8 mouse cellular contexts compared by ENCODE assay signal in genomic region chr9:108451519-108452160, GRCm38 (mm10). TPM values are rescaled to one million over a fixed set of nuclear protein-coding genes. Genes with fewer than 3 reads are reported as not detected.
DNase-seq lines count a peak whose midpoint lies in the region; ATAC-seq and TF ChIP-seq lines count a peak whose summit lies in the region.

No protein-coding gene starts in this region.

- H3K36me3 ChIP-seq in kidney, embryonic 14.5 days (ENCODE audit: control insufficient read depth, insufficient read depth, low read length), result peaks cover 6% of the 10 kb centered on the region
- H3K36me3 ChIP-seq in hindbrain, postnatal 0 days (ENCODE audit: insufficient read depth, low read length), result peaks cover 5% of the 10 kb centered on the region; the same call in 1 of the 2 replicates
- peaks cover 13% of the 10 kb centered on the region; the same call in 1 of the 2 replicates for H3K36me3 ChIP-seq in neural tube, embryonic 12.5 days

- no peak for TF ChIP-seq CTCF in hindbrain, postnatal 0 days (IDR thresholded peaks at IDR 0.05; ENCODE audit: low read depth)

- peak overlapping the region; percentile 47; the same call in 1 of the 2 replicates for H3K27ac ChIP-seq in kidney, embryonic 14.5 days (ENCODE audit: low read depth, low read length)
- H3K27ac ChIP-seq in hindbrain, postnatal 0 days, result peak overlapping the region; percentile 74
- H3K27ac ChIP-seq in neural tube, embryonic 12.5 days, result 0 out of 2 replicates have a peak overlapping the region, but pooled peaks have one; percentile 4

- H3K4me2 ChIP-seq in kidney, embryonic 14.5 days (replicated peaks; ENCODE audit: low read depth, low read length), result peak overlapping the region; percentile 87
- H3K4me2 ChIP-seq in hindbrain, postnatal 0 days (ENCODE audit: low read depth, low read length), result peak overlapping the region; percentile 79
- H3K4me2 ChIP-seq in neural tube, embryonic 12.5 days (replicated peaks), result peak overlapping the region; percentile 74

- no peaks in the 10 kb centered on the region for H3K9me3 ChIP-seq in kidney, embryonic 14.5 days (ENCODE audit: control insufficient read depth, low read length)
- H3K9me3 ChIP-seq in hindbrain, postnatal 0 days (ENCODE audit: low read length), result no peaks in the 10 kb centered on the region
- H3K9me3 ChIP-seq in neural tube, embryonic 12.5 days, result no peaks in the 10 kb centered on the region

- no peaks in the 10 kb centered on the region for H3K27me3 ChIP-seq in kidney, embryonic 14.5 days (ENCODE audit: control insufficient read depth, insufficient read depth, low read length)
- H3K27me3 ChIP-seq in hindbrain, postnatal 0 days (ENCODE audit: insufficient read depth, low read length), result no peaks in the 10 kb centered on the region
- no peaks in the 10 kb centered on the region for H3K27me3 ChIP-seq in neural tube, embryonic 12.5 days (replicated peaks)

- no peak for ATAC-seq in kidney, embryonic 14.5 days (ENCODE audit: low FRiP score, low TSS enrichment)
- ATAC-seq in hindbrain, postnatal 0 days, result no peak
- ATAC-seq in neural tube, embryonic 12.5 days (ENCODE audit: low FRiP score, low read depth), result no peak

- WGBS in kidney, embryonic 14.5 days, result 49% methylated on average over 6 of the region's 6 CpGs
- 47% methylated on average over 6 of the region's 6 CpGs for WGBS in hindbrain, postnatal 0 days
- WGBS in neural tube, embryonic 12.5 days, result 57% methylated on average over 6 of the region's 6 CpGs

- DNase-seq in kidney, adult 8-10 months, result no peak
- peak; percentile 29 for DNase-seq in c-Kit-negative CD71-positive TER-119-positive erythroid progenitor cells, embryonic 14.5 days (ENCODE audit: low read depth, low spot score)
- peak; percentile 7 for DNase-seq in hindbrain, postnatal 0 days (ENCODE audit: low spot score)
- DNase-seq in cerebellum, postnatal 25 days, result no peak
- DNase-seq in kidney, adult 9 months, result no peak
- DNase-seq in right cerebral cortex, postnatal 4 days, result no peak

- peak overlapping the region; percentile 62 for H3K4me3 ChIP-seq in kidney, embryonic 14.5 days (ENCODE audit: low read length)
- H3K4me3 ChIP-seq in hindbrain, postnatal 0 days (ENCODE audit: low read length), result peak overlapping the region; percentile 56
- H3K4me3 ChIP-seq in neural tube, embryonic 12.5 days, result peak overlapping the region; percentile 49

- peaks cover 20% of the 10 kb centered on the region; the same call in 1 of the 2 replicates for H3K4me1 ChIP-seq in kidney, embryonic 14.5 days (ENCODE audit: control insufficient read depth, insufficient read depth, low read length)
- peaks cover 27% of the 10 kb centered on the region for H3K4me1 ChIP-seq in hindbrain, postnatal 0 days (ENCODE audit: insufficient read depth, low read length)
- peaks cover 42% of the 10 kb centered on the region for H3K4me1 ChIP-seq in neural tube, embryonic 12.5 days

- peak overlapping the region; percentile 70 for H3K9ac ChIP-seq in kidney, embryonic 14.5 days (ENCODE audit: low read depth, low read length)
- H3K9ac ChIP-seq in hindbrain, postnatal 0 days (replicated peaks; ENCODE audit: low read length), result peak overlapping the region; percentile 66
- peak overlapping the region; percentile 60 for H3K9ac ChIP-seq in neural tube, embryonic 12.5 days

RNA-seq across cellular contexts. Expression of gene Ccdc71, which starts 8.7 kb away (rescaled TPM):
- polyA plus RNA-seq in kidney, embryonic 14.5 days (2014; fragmentation: Nextera tagmentation; extraction: Ambion mirVana), result 50.7 and 54.7 TPM in 2 replicates
- total RNA-seq in hindbrain, postnatal 0 days (2014; rRNA removed), result 32.9 and 37.2 TPM in 2 replicates
- 46.9 and 55.9 TPM in 2 replicates for polyA plus RNA-seq in hindbrain, postnatal 0 days (2015; fragmentation: Nextera tagmentation; extraction: Ambion mirVana)
- polyA plus RNA-seq in neural tube, embryonic 12.5 days (2016; fragmentation: Nextera tagmentation; extraction: Ambion mirVana), result 44.8 and 49.4 TPM in 2 replicates

RNA-seq across cellular contexts. Expression of gene Klhdc8b, which starts 9.7 kb away (rescaled TPM):
- polyA plus RNA-seq in kidney, embryonic 14.5 days (2014; fragmentation: Nextera tagmentation; extraction: Ambion mirVana), result 21.6 and 22.9 TPM in 2 replicates
- 62.6 and 72.8 TPM in 2 replicates for total RNA-seq in hindbrain, postnatal 0 days (2014; rRNA removed)
- polyA plus RNA-seq in hindbrain, postnatal 0 days (2015; fragmentation: Nextera tagmentation; extraction: Ambion mirVana), result 44.9 and 46.5 TPM in 2 replicates
- polyA plus RNA-seq in neural tube, embryonic 12.5 days (2016; fragmentation: Nextera tagmentation; extraction: Ambion mirVana), result 51.1 and 63.4 TPM in 2 replicates

RNA-seq across cellular contexts. Expression of gene BC048562, which starts 15.4 kb away (rescaled TPM):
- not detected in 2 replicates for polyA plus RNA-seq in kidney, embryonic 14.5 days (2014; fragmentation: Nextera tagmentation; extraction: Ambion mirVana)
- total RNA-seq in hindbrain, postnatal 0 days (2014; rRNA removed), result not detected in 2 replicates
- not detected in 2 replicates for polyA plus RNA-seq in hindbrain, postnatal 0 days (2015; fragmentation: Nextera tagmentation; extraction: Ambion mirVana)
- polyA plus RNA-seq in neural tube, embryonic 12.5 days (2016; fragmentation: Nextera tagmentation; extraction: Ambion mirVana), result not detected in 2 replicates

RNA-seq across cellular contexts. Expression of gene Ccdc36, which starts 23.4 kb away (rescaled TPM):
- polyA plus RNA-seq in kidney, embryonic 14.5 days (2014; fragmentation: Nextera tagmentation; extraction: Ambion mirVana), result 1.8 and 2.9 TPM in 2 replicates
- total RNA-seq in hindbrain, postnatal 0 days (2014; rRNA removed), result 0.97 and 1.2 TPM in 2 replicates
- 1.7 TPM in 2 replicates for polyA plus RNA-seq in hindbrain, postnatal 0 days (2015; fragmentation: Nextera tagmentation; extraction: Ambion mirVana)
- 0.80 and 0.84 TPM in 2 replicates for polyA plus RNA-seq in neural tube, embryonic 12.5 days (2016; fragmentation: Nextera tagmentation; extraction: Ambion mirVana)

RNA-seq across cellular contexts. Expression of gene Lamb2, which starts 27.9 kb away (rescaled TPM):
- 21.5 and 31.9 TPM in 2 replicates for polyA plus RNA-seq in kidney, embryonic 14.5 days (2014; fragmentation: Nextera tagmentation; extraction: Ambion mirVana)
- total RNA-seq in hindbrain, postnatal 0 days (2014; rRNA removed), result 77.5 and 99.8 TPM in 2 replicates
- polyA plus RNA-seq in hindbrain, postnatal 0 days (2015; fragmentation: Nextera tagmentation; extraction: Ambion mirVana), result 16.0 and 18.6 TPM in 2 replicates
- polyA plus RNA-seq in neural tube, embryonic 12.5 days (2016; fragmentation: Nextera tagmentation; extraction: Ambion mirVana), result 28.6 and 29.4 TPM in 2 replicates

Comparison
In these comparisons a context has a peak if more than half of its experiments do, and no peak if none do; other contexts are left out.
1. H3K27ac ChIP-seq: peak in every context shown above with its lines; median percentile 74 in hindbrain, postnatal 0 days; 47 in kidney, embryonic 14.5 days; 4 in neural tube, embryonic 12.5 days.
2. DNase-seq: peak in c-Kit-negative CD71-positive TER-119-positive erythroid progenitor cells, embryonic 14.5 days (single experiment) and hindbrain, postnatal 0 days (single experiment); none in kidney, adult 8-10 months (0 of 2), cerebellum, postnatal 25 days (0 of 2), kidney, adult 9 months (single experiment) and right cerebral cortex, postnatal 4 days (single experiment).
3. Peak in every context shown above with its lines, with median percentiles within 50 percentile points of each other: H3K4me2 ChIP-seq, H3K4me3 ChIP-seq and H3K9ac ChIP-seq.